Mouse (Mus musculus) kidney, adult 2 months (tissue): ENCODE data around the gene Gdpgp1.

Experiments used
- CTCF ChIP-seq: fragments of 200-500 bp; conservative IDR thresholded peaks from 2 replicates; pipeline ENCODE4 v1.5.1; 2011; ENCODE audit warnings: low read depth, mild to moderate bottlenecking, control low read depth, low read length, moderate library complexity, mixed read lengths; ENCODE audit not compliant: insufficient read depth, insufficient read length
- POLR2A ChIP-seq: fragments of 200-500 bp; IDR thresholded peaks from one replicate; pipeline ENCODE4 v1.6.1; 2011; ENCODE audit warnings: low read depth, low read length, control low read depth

GRCm38 (mm10) chr7:80244851-80245250 lies 12.2 kb downstream of the Gdpgp1 start:
- TF ChIP-seq POLR2A (no peak), CTCF (no peak)
